Mouse (Mus musculus) stomach, postnatal 0 days (tissue): Measurements from ENCODE around the gene Gdf11. TPM values are rescaled to one million over a fixed set of nuclear protein-coding genes. Genes with fewer than 3 reads are reported as not detected.

ENCODE experiments used
- ATAC-seq: fragments of 200-750 bp; cut with Nextera tagmentation; 2 replicates; pipeline ENCODE4 v1.8.0; 2017; ENCODE audit not compliant: low FRiP score, low TSS enrichment
- DNase-seq: peaks from one replicate; pipeline ENCODE4 v3.0.0-alpha.2; 2016; ENCODE audit warnings: low spot score
- H3K27ac ChIP-seq: fragments of 300-500 bp; sonication (generic); replicated peaks from 2 replicates; pipeline ENCODE4 v1.5.1; 2014; ENCODE audit warnings: mild to moderate bottlenecking, control low read depth
- H3K27me3 ChIP-seq: fragments of 300-500 bp; sonication (generic); 2 replicates; pipeline ENCODE4 v1.6.1; 2014; ENCODE audit warnings: low read length; ENCODE audit not compliant: control insufficient read depth, insufficient read depth
- H3K36me3 ChIP-seq: fragments of 300-500 bp; sonication (generic); 2 replicates; pipeline ENCODE4 v1.6.1; 2014; ENCODE audit warnings: low read length, mixed read lengths; ENCODE audit not compliant: control insufficient read depth, insufficient read depth
- H3K4me1 ChIP-seq: fragments of 300-500 bp; sonication (generic); replicated peaks from 2 replicates; pipeline ENCODE4 v1.6.1; 2014; ENCODE audit warnings: antibody characterized with exemption; ENCODE audit not compliant: control insufficient read depth, insufficient read depth
- H3K4me2 ChIP-seq: fragments of 300-500 bp; sonication (generic); replicated peaks from 2 replicates; pipeline ENCODE4 v1.6.1; 2014; ENCODE audit warnings: low read depth, mild to moderate bottlenecking, control low read depth, moderate library complexity
- H3K4me3 ChIP-seq: fragments of 300-500 bp; sonication (generic); 2 replicates; pipeline ENCODE4 v1.5.1; 2014; ENCODE audit warnings: low read depth, low read length, control low read depth
- H3K9ac ChIP-seq: fragments of 300-500 bp; sonication (generic); 2 replicates; pipeline ENCODE4 v1.6.1; 2014; ENCODE audit warnings: mild to moderate bottlenecking, low read length, control low read depth, mixed read lengths
- H3K9me3 ChIP-seq: fragments of 300-500 bp; sonication (generic); 2 replicates; pipeline ENCODE4 v1.6.1; 2016; ENCODE audit warnings: low read length; ENCODE audit not compliant: control insufficient read depth
- CTCF ChIP-seq: IDR thresholded peaks from 2 replicates; pipeline ENCODE4 v1.5.1; 2016; ENCODE audit warnings: antibody characterized with exemption, low read depth, mild to moderate bottlenecking, moderate library complexity
- EP300 ChIP-seq: optimal IDR thresholded peaks from 2 replicates; pipeline ENCODE3; 2016; ENCODE audit warnings: antibody characterized with exemption
- WGBS: fragments of 180-500 bp; shearing (Covaris S2); extraction: QIAGEN DNeasy Blood & Tissue Kit; methylation state at CpG from one replicate; pipeline ENCODE4 v1.1.7; 2014; 5-methylcytosine and 5-hydroxymethylcytosine counted together
- polyA plus RNA-seq: library from polyadenylated mRNA; unstranded; fragments of >200 nt; fragmentation: Nextera tagmentation; extraction: Ambion mirVana; gene quantifications from 2 replicates; pipeline ENCODE4 v1.2.1, GENCODE M21; 2015

Gdf11 gene
- polyA plus RNA-seq, 1 experiment from 2014 or later: 1.6 TPM

GRCm38 (mm10) chr10:128918246-128918645 lies 26.7 kb upstream of the Gdf11 start:
- DNase-seq: no peak
- H3K9me3 ChIP-seq: no peaks in the 10 kb centered on the region
- no peak for ATAC-seq
- H3K9ac ChIP-seq: no peak overlapping the region
- H3K27me3 ChIP-seq: no peaks in the 10 kb centered on the region
- whole genome bisulfite sequencing: 62% methylated on average over 7 of the region's 7 CpGs
- 0 out of 2 replicates have a peak, but pooled peaks cover 10% of the 10 kb centered on the region for H3K4me1 ChIP-seq
- H3K36me3 ChIP-seq: peaks cover 16% of the 10 kb centered on the region
- H3K4me3 ChIP-seq: no peak overlapping the region
- H3K4me2 ChIP-seq: no peak overlapping the region
- no peak for TF ChIP-seq CTCF
- TF ChIP-seq EP300: no peak
- peak overlapping the region; percentile 71; the same call in 1 of the 2 replicates for H3K27ac ChIP-seq

DNA sequence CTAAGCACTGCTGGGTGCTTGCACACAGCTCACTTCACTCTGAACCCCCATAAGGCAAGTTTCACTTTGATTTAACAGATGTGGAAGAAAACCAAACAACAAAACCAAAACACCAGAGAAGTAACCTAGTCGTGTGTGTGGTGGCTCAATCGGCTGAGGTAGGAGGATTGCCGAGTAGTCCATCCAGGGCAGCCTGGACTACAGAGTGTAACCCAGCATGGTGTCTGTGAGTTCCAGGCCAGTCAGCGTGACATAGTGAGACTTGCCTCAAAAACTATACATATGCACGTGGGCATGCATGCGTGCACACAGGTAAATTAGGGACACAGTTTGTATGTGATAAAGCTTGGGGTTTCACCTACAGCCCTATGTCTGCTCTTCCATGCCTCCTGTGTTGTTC lies 25.9 kb upstream of the Gdf11 start:
- no peak for TF ChIP-seq CTCF
- TF ChIP-seq EP300: no peak
- no peak for ATAC-seq
- no peaks in the 10 kb centered on the region for H3K9me3 ChIP-seq
- H3K9ac ChIP-seq: no peak overlapping the region
- H3K4me3 ChIP-seq: no peak overlapping the region
- no peaks in the 10 kb centered on the region for H3K27me3 ChIP-seq
- peaks cover 16% of the 10 kb centered on the region for H3K36me3 ChIP-seq
- DNase-seq: peak; percentile 14
- WGBS: 86% methylated on average over 6 of the region's 6 CpGs
- H3K27ac ChIP-seq: no peak overlapping the region
- H3K4me2 ChIP-seq: no peak overlapping the region
- H3K4me1 ChIP-seq: 0 out of 2 replicates have a peak, but pooled peaks cover 6% of the 10 kb centered on the region

- ATAC-seq: no peak
- Histone ChIP-seq H3K9ac (no peak overlapping the region), H3K4me3 (no peak overlapping the region), H3K4me1 (0 out of 2 replicates have a peak, but pooled peaks cover 6% of the 10 kb centered on the region), H3K27me3 (no peaks in the 10 kb centered on the region), H3K9me3 (no peaks in the 10 kb centered on the region), H3K36me3 (peaks cover 16% of the 10 kb centered on the region), H3K4me2 (no peak overlapping the region), H3K27ac (no peak overlapping the region)
- no peak for DNase-seq
- 97% methylated on average over 3 of the region's 3 CpGs for WGBS
- TF ChIP-seq EP300 (no peak), CTCF (no peak)
Observed at GRCm38 (mm10) chr10:128916665-128917064, 25.1 kb upstream of the Gdf11 start.

GRCm38 (mm10) chr10:128915550-128915949 lies 24.0 kb upstream of the Gdf11 start:
- H3K9me3 ChIP-seq: no peaks in the 10 kb centered on the region
- H3K4me2 ChIP-seq: no peak overlapping the region
- peak; percentile 60 for TF ChIP-seq CTCF
- no peak for TF ChIP-seq EP300
- no peak for DNase-seq
- H3K4me1 ChIP-seq: 0 out of 2 replicates have a peak, but pooled peaks cover 6% of the 10 kb centered on the region
- H3K4me3 ChIP-seq: no peak overlapping the region
- no peaks in the 10 kb centered on the region for H3K27me3 ChIP-seq
- H3K36me3 ChIP-seq: peaks cover 16% of the 10 kb centered on the region
- WGBS: 83% methylated on average over 2 of the region's 2 CpGs
- H3K27ac ChIP-seq: no peak overlapping the region
- no peak overlapping the region for H3K9ac ChIP-seq
- no peak for ATAC-seq

DNA sequence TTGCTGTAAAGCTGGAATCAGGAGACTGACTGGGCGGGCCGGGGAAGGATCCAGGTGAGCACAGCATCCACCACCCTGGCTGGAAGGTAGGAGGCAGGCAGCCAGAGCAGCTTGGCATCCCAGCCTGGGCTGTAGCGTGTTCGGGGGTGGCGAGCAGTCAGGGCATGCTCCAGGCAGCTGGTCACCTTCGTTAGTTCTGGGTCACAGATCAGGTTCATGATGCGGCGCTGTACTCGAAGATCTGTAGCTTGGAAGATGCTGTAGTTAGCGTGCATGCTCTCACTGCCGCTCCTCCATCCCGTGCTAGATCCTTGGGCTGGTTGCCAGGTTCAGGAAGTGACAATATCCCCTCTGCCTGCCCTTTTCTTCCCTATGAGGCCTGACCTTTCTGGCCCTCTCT lies 22.2 kb upstream of the Gdf11 start:
- WGBS: 89% methylated on average over 12 of the region's 12 CpGs
- H3K27me3 ChIP-seq: no peaks in the 10 kb centered on the region
- H3K4me3 ChIP-seq: no peak overlapping the region
- TF ChIP-seq CTCF: no peak
- TF ChIP-seq EP300: no peak
- no peak overlapping the region for H3K9ac ChIP-seq
- no peak for DNase-seq
- H3K4me2 ChIP-seq: no peak overlapping the region
- no peak for ATAC-seq
- H3K9me3 ChIP-seq: no peaks in the 10 kb centered on the region
- H3K36me3 ChIP-seq: peaks cover 16% of the 10 kb centered on the region
- H3K27ac ChIP-seq: no peak overlapping the region
- no peaks in the 10 kb centered on the region for H3K4me1 ChIP-seq

GRCm38 (mm10) chr10:128913219-128913618 lies 21.7 kb upstream of the Gdf11 start:
- no peak overlapping the region for H3K9ac ChIP-seq
- H3K4me2 ChIP-seq: no peak overlapping the region
- TF ChIP-seq EP300 (no peak), CTCF (peak; percentile 98)
- no peaks in the 10 kb centered on the region for H3K27me3 ChIP-seq
- DNase-seq (peak; percentile 91), ATAC-seq (peak; percentile 38; the same call in 1 of the 2 replicates)
- no peak overlapping the region for H3K4me3 ChIP-seq
- peaks cover 16% of the 10 kb centered on the region for H3K36me3 ChIP-seq
- no peak overlapping the region for H3K27ac ChIP-seq
- no peaks in the 10 kb centered on the region for H3K9me3 ChIP-seq
- H3K4me1 ChIP-seq: no peaks in the 10 kb centered on the region
- 5% methylated on average over 5 of the region's 5 CpGs for WGBS
